Mouse (Mus musculus) embryonic facial prominence, embryonic 15.5 days (tissue): Measurements from ENCODE around the gene Bend5. TPM values are rescaled to one million over a fixed set of nuclear protein-coding genes. Genes with fewer than 3 reads are reported as not detected.
A peak's percentile ranks its signal among the peaks of the same experiment; 100 is the strongest.

ENCODE experiments used
- ATAC-seq: fragments of 200-750 bp; cut with Nextera tagmentation; 2 replicates; pipeline ENCODE4 v1.8.0; 2017; ENCODE audit warnings: low read depth, moderate TSS enrichment; ENCODE audit not compliant: insufficient number of reproducible peaks, low FRiP score, low TSS enrichment
- H3K27ac ChIP-seq: fragments of 300-500 bp; sonication (generic); replicated peaks from 2 replicates; pipeline ENCODE4 v1.5.1; 2015; ENCODE audit warnings: mild to moderate bottlenecking, inconsistent platforms
- H3K27me3 ChIP-seq: fragments of 300-500 bp; sonication (generic); 2 replicates; pipeline ENCODE4 v1.6.1; 2015; ENCODE audit warnings: inconsistent platforms
- H3K36me3 ChIP-seq: fragments of 300-500 bp; sonication (generic); 2 replicates; pipeline ENCODE4 v1.6.1; 2015; ENCODE audit warnings: mild to moderate bottlenecking, inconsistent platforms
- H3K4me1 ChIP-seq: fragments of 300-500 bp; sonication (generic); 2 replicates; pipeline ENCODE4 v1.6.1; 2015; ENCODE audit warnings: inconsistent platforms
- H3K4me2 ChIP-seq: fragments of 300-500 bp; sonication (generic); replicated peaks from 2 replicates; pipeline ENCODE4 v1.6.1; 2015; ENCODE audit warnings: mild to moderate bottlenecking, inconsistent platforms
- H3K4me3 ChIP-seq: fragments of 300-500 bp; sonication (generic); replicated peaks from 2 replicates; pipeline ENCODE4 v1.5.1; 2015; ENCODE audit warnings: mild to moderate bottlenecking, inconsistent platforms
- H3K9ac ChIP-seq: fragments of 300-500 bp; sonication (generic); 2 replicates; pipeline ENCODE4 v1.6.1; 2015; ENCODE audit warnings: inconsistent platforms
- H3K9me3 ChIP-seq: fragments of 300-500 bp; sonication (generic); replicated peaks from 2 replicates; pipeline ENCODE4 v1.6.1; 2016; ENCODE audit warnings: inconsistent platforms
- WGBS: fragments of 180-500 bp; shearing (Covaris S2); methylation state at CpG from one replicate; pipeline ENCODE4 v1.1.7; 2015; 5-methylcytosine and 5-hydroxymethylcytosine counted together
- polyA plus RNA-seq: library from polyadenylated mRNA; unstranded; fragments of >200 nt; fragmentation: Nextera tagmentation; extraction: Ambion mirVana; gene quantifications from 2 replicates; pipeline ENCODE4 v1.2.1, GENCODE M21; 2015

The Bend5 gene
- polyA plus RNA-seq, 1 experiment from 2014 or later, result 137 TPM

DNA sequence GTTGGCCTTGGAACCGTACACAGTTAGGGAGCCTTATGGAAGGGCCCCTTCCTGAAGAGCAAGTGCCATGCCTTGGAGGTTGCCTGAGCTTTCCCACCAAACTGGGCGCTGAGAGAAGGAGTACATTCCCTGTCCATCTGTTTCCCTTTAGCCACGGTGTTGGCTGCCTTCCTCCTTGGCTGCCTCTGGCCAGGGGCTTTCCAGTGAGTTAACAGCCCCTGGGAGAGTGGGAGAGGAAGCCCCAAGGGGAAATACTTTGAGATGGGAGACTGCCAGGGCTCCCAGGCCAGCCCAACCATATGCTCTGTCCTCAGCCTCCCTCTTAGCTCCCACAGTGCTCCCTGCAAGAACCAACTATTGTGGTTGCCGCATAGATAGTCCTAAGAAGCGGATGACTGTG lies 70.4 kb downstream of the Bend5 start:
- H3K4me3 ChIP-seq, result no peak overlapping the region
- no peaks in the 10 kb centered on the region for H3K9me3 ChIP-seq
- H3K36me3 ChIP-seq, result no peaks in the 10 kb centered on the region
- H3K4me2 ChIP-seq, result no peak overlapping the region
- H3K9ac ChIP-seq, result no peak overlapping the region
- peak overlapping the region; percentile 51; the same call in 1 of the 2 replicates for H3K27ac ChIP-seq
- peaks cover 20% of the 10 kb centered on the region for H3K4me1 ChIP-seq
- WGBS, result 24% methylated on average over 5 of the region's 5 CpGs
- ATAC-seq, result peak; percentile 75
- H3K27me3 ChIP-seq, result no peaks in the 10 kb centered on the region

DNA sequence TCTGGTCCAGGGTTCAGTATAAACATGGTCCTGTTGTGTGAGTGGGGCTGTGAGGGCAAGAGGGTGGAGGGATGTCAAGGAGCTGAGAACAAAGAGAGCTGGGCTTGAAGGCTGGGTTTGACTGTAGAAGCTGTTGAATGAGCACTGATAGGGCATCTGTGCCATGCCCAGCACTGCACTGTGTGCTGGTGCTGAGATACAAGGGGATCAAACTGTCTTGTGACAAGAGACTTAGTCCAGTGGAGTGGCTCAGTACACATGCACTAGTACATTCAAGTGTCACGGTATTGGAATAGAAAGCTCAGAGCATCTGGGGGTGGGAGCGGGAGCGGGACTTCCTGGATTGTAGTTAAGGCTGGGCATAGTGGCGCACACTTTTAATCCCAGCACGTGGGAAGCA lies 71.4 kb downstream of the Bend5 start:
- H3K4me1 ChIP-seq, result peaks cover 20% of the 10 kb centered on the region
- no peak overlapping the region for H3K9ac ChIP-seq
- 55% methylated on average over 5 of the region's 5 CpGs for WGBS
- ATAC-seq, result no peak
- no peaks in the 10 kb centered on the region for H3K36me3 ChIP-seq
- H3K27ac ChIP-seq, result no peak overlapping the region
- no peaks in the 10 kb centered on the region for H3K27me3 ChIP-seq
- H3K9me3 ChIP-seq, result no peaks in the 10 kb centered on the region
- no peak overlapping the region for H3K4me3 ChIP-seq
- no peak overlapping the region for H3K4me2 ChIP-seq

- Histone ChIP-seq H3K27me3 (no peaks in the 10 kb centered on the region), H3K4me3 (no peak overlapping the region), H3K9me3 (no peaks in the 10 kb centered on the region), H3K4me2 (no peak overlapping the region), H3K36me3 (no peaks in the 10 kb centered on the region), H3K27ac (no peak overlapping the region), H3K9ac (no peak overlapping the region), H3K4me1 (peaks cover 20% of the 10 kb centered on the region)
- ATAC-seq, result 0 out of 2 replicates have a peak, but pooled peaks have one; percentile 45
- 58% methylated on average over 4 of the region's 4 CpGs for WGBS
These were observed 72.5 kb downstream of the Bend5 start for GRCm38 (mm10) chr4:111487233-111487843.

- Histone ChIP-seq H3K27ac (no peak overlapping the region), H3K9me3 (no peaks in the 10 kb centered on the region), H3K9ac (no peak overlapping the region), H3K4me1 (no peaks in the 10 kb centered on the region), H3K36me3 (no peaks in the 10 kb centered on the region), H3K4me2 (no peak overlapping the region), H3K27me3 (no peaks in the 10 kb centered on the region), H3K4me3 (no peak overlapping the region)
- no peak for ATAC-seq
- 54% methylated on average over 5 of the region's 5 CpGs for WGBS
These were observed 79.1 kb downstream of the Bend5 start for GRCm38 (mm10) chr4:111493750-111494404.

GRCm38 (mm10) chr4:111495949-111496348 lies 81.1 kb downstream of the Bend5 start:
- H3K27me3 ChIP-seq, result no peaks in the 10 kb centered on the region
- H3K27ac ChIP-seq, result no peak overlapping the region
- ATAC-seq, result no peak
- H3K9ac ChIP-seq, result no peak overlapping the region
- H3K9me3 ChIP-seq, result no peaks in the 10 kb centered on the region
- WGBS, result 13% methylated on average over 2 of the region's 2 CpGs
- no peak overlapping the region for H3K4me2 ChIP-seq
- no peak overlapping the region for H3K4me3 ChIP-seq
- no peaks in the 10 kb centered on the region for H3K4me1 ChIP-seq
- H3K36me3 ChIP-seq, result no peaks in the 10 kb centered on the region

DNA sequence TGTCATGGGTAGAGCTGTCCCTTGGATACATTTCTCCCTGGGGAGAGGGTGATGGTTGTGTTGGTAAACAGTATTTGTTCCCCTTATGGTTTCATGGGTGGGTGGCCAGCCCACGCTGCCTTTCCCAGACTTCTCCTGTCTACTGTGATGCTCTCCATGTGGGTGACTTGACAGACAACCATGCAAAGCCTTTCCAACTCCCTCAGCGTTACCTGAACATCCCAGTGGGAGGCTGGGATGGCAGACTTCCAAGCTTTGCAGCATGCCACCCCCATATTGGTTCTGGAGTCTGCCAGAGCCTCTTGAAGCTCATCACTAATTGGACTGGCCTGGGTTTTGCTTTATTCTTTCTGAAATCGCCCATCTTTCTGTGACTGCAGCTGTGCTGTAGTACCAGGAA lies 83.9 kb downstream of the Bend5 start:
- Histone ChIP-seq H3K9me3 (no peaks in the 10 kb centered on the region), H3K4me2 (no peak overlapping the region), H3K9ac (no peak overlapping the region), H3K4me3 (no peak overlapping the region), H3K4me1 (no peaks in the 10 kb centered on the region), H3K36me3 (no peaks in the 10 kb centered on the region), H3K27ac (no peak overlapping the region), H3K27me3 (no peaks in the 10 kb centered on the region)
- whole genome bisulfite sequencing, result 52% methylated on average over 3 of the region's 3 CpGs
- no peak for ATAC-seq

DNA sequence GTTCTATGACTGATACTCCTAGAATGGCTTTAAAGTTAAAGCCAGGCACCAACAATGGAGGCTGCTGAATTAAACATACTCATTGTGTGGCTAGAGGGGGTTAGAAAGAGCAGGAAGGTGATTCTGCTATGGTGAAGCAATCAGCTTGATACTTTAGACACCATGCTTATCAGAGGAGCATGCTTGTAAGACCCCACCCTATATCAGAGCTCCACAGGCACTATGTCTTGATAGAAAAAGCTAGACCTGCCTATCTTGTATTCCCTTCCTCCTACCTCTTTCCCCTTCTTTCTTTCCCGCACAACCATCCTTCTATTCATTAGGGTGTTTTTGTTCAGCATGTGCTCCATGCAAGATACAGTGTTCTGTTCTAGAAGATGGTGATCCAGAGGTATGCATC lies 86.6 kb downstream of the Bend5 start:
- WGBS, result 96% methylated on average over 1 of the region's 1 CpGs

DNA sequence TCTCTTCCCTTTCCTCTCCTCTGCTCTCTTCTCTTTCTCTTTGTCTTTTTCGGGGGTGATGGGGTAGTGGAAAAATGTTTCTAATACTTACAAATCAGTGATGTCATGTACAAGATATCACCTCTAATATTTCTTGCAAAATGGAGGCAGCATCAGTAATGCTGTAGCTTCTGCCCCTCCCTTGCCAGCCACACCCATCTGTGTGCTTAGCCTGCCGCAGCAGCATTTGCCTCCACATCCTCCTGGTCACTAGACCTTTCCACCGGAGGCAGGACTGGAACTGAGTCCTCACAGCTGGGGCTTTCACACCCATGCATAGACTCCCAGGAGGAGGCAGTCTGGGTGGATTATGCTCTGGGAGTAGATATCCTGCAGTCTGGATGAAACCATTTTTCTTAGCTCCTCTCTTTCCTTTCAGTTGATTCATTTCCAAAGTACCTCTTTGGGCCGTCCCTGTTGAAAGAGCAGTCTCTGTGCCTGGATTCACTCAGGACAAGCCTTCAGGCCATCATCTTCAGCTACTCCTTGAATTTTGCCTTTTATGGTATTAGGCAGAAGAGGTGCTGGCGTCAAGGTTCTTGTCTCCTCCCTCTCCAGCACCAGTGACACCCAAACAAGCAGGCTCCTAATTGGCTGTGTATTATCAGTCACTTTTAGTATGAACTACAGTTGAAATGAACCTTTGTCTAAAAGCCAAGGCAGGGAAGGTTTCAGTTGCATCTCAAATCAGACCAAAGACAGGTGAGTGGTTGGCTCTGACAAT lies 88.3 kb downstream of the Bend5 start:
- H3K27me3 ChIP-seq, result no peaks in the 10 kb centered on the region
- 63% methylated on average over 5 of the region's 5 CpGs for WGBS
- no peak overlapping the region for H3K4me2 ChIP-seq
- no peak for ATAC-seq
- no peak overlapping the region for H3K4me3 ChIP-seq
- no peak overlapping the region for H3K9ac ChIP-seq
- no peaks in the 10 kb centered on the region for H3K36me3 ChIP-seq
- H3K27ac ChIP-seq, result no peak overlapping the region
- no peaks in the 10 kb centered on the region for H3K9me3 ChIP-seq
- no peaks in the 10 kb centered on the region for H3K4me1 ChIP-seq

More for the DNA sequence above, 86.6 kb downstream of the Bend5 start:
- H3K27ac ChIP-seq, result no peak overlapping the region
- no peak overlapping the region for H3K9ac ChIP-seq
- no peaks in the 10 kb centered on the region for H3K9me3 ChIP-seq
- H3K4me3 ChIP-seq, result no peak overlapping the region
- no peaks in the 10 kb centered on the region for H3K36me3 ChIP-seq
- no peak for ATAC-seq
- H3K4me2 ChIP-seq, result no peak overlapping the region
- H3K4me1 ChIP-seq, result no peaks in the 10 kb centered on the region
- no peaks in the 10 kb centered on the region for H3K27me3 ChIP-seq

DNA sequence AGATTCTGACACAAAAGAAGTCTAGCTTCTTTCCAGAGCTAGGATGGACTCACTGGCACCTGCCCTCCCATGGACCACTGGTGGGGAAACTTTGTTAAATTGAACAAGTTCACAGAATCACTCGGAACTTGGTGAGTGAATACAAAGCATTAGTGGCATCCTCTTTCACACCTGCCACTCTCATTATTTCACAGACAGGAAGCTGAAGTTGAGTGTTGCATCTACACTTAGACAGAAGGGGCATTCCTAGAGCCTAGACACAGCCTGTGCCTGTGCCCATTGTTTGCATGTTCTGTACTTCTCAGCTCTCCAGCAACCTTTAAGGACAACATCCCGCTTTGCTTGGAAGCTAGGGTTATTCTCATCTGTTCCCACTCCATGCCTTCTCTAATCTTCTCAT lies 90.1 kb downstream of the Bend5 start:
- Histone ChIP-seq H3K27me3 (no peaks in the 10 kb centered on the region), H3K9me3 (no peaks in the 10 kb centered on the region), H3K36me3 (no peaks in the 10 kb centered on the region), H3K4me2 (no peak overlapping the region), H3K27ac (no peak overlapping the region), H3K4me3 (no peak overlapping the region), H3K4me1 (no peaks in the 10 kb centered on the region), H3K9ac (no peak overlapping the region)
- 77% methylated on average over 2 of the region's 2 CpGs for WGBS
- ATAC-seq, result no peak
